In the genomic region with DNA sequence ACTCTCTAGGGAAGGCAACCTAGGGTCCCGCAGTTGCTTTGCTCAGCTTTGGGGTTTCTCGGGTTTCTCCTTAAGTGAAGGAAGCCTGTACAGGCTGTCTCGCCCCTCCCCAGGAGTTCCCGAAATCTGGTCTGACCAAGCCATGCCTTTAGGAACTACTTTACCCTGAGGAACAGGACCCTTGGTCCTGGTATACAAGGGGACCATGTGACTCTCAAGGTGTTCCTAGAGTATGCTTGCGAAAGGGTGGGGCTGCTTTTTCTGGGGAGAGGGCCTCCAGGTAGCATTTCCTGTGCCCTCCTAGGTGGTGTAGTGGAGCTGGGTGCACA, we compare ENCODE assay signal across 8 mouse cellular contexts. TPM values are rescaled to one million over a fixed set of nuclear protein-coding genes. Genes with fewer than 3 reads are reported as not detected.
A peak's percentile ranks its signal among the peaks of the same experiment; 100 is the strongest.
DNase-seq lines count a peak whose midpoint lies in the region; ATAC-seq and TF ChIP-seq lines count a peak whose summit lies in the region.

No protein-coding gene starts in this region.

- no peak for TF ChIP-seq EP300 in liver, postnatal 0 days (IDR thresholded peaks at IDR 0.05; ENCODE audit: low read depth)

- WGBS in thymus, adult 2 months, result 3% methylated on average over 5 of the region's 5 CpGs
- 10% methylated on average over 5 of the region's 5 CpGs for WGBS in forebrain, postnatal 0 days
- 10% methylated on average over 5 of the region's 5 CpGs for WGBS in liver, postnatal 0 days (ENCODE audit: insufficient replicate concordance)

- H3K4me3 ChIP-seq in thymus, adult 2 months (ENCODE audit: control insufficient read depth, insufficient read depth, low read length), result peak overlapping the region; percentile 95
- peak overlapping the region; percentile 67 for H3K4me3 ChIP-seq in forebrain, postnatal 0 days (ENCODE audit: low read depth, low read length)
- peak overlapping the region; percentile 77 for H3K4me3 ChIP-seq in liver, postnatal 0 days (ENCODE audit: low read depth, low read length)

- peak overlapping the region; percentile 88 for H3K4me2 ChIP-seq in forebrain, postnatal 0 days (ENCODE audit: low read depth)
- peak overlapping the region; percentile 99 for H3K4me2 ChIP-seq in liver, postnatal 0 days (ENCODE audit: low read depth, low read length)

- no peaks in the 10 kb centered on the region for H3K27me3 ChIP-seq in thymus, adult 2 months (ENCODE audit: control insufficient read depth, insufficient read depth, low read length)
- no peaks in the 10 kb centered on the region for H3K27me3 ChIP-seq in forebrain, postnatal 0 days (ENCODE audit: insufficient read depth, low read length)
- no peaks in the 10 kb centered on the region for H3K27me3 ChIP-seq in liver, postnatal 0 days (ENCODE audit: insufficient read depth, low read length)

- peaks cover 5% of the 10 kb centered on the region; the same call in 1 of the 2 replicates for H3K36me3 ChIP-seq in thymus, adult 2 months (ENCODE audit: control insufficient read depth, insufficient read depth, low read length)
- no peaks in the 10 kb centered on the region for H3K36me3 ChIP-seq in forebrain, postnatal 0 days (ENCODE audit: insufficient read depth)
- peaks cover 16% of the 10 kb centered on the region for H3K36me3 ChIP-seq in liver, postnatal 0 days (replicated peaks; ENCODE audit: insufficient read depth, low read length)

- peaks cover 12% of the 10 kb centered on the region for H3K4me1 ChIP-seq in thymus, adult 2 months (replicated peaks; ENCODE audit: control insufficient read depth, insufficient read depth, low read length)
- 0 out of 2 replicates have a peak, but pooled peaks cover 3% of the 10 kb centered on the region for H3K4me1 ChIP-seq in forebrain, postnatal 0 days (ENCODE audit: insufficient read depth)
- H3K4me1 ChIP-seq in liver, postnatal 0 days (ENCODE audit: insufficient read depth), result peaks cover 16% of the 10 kb centered on the region

- peak overlapping the region; percentile 71 for H3K9ac ChIP-seq in forebrain, postnatal 0 days
- H3K9ac ChIP-seq in liver, postnatal 0 days (replicated peaks), result peak overlapping the region; percentile 84

- no peak for DNase-seq in thymus, adult 2 months
- DNase-seq in thymus, postnatal 10 days (ENCODE audit: low spot score in 2 of 2), result no peak
- DNase-seq in forebrain, postnatal 0 days, result no peak
- no peak for DNase-seq in liver, postnatal 0 days
- peak; percentile 6 for DNase-seq in yolk sac, embryonic 10.5 days (ENCODE audit: low spot score)
- DNase-seq in adrenal gland, postnatal 4 days (ENCODE audit: low spot score in 2 of 2), result no peak
- no peak for DNase-seq in frontal cortex, postnatal 36 days (ENCODE audit: low spot score in 2 of 2)
- no peak for DNase-seq in right cerebral cortex, postnatal 25 days

- TF ChIP-seq CTCF in thymus, adult 2 months (IDR thresholded peaks at IDR 0.05; ENCODE audit: borderline replicate concordance, control insufficient read depth, extremely low read depth, insufficient read depth, low read length, poor library complexity), result no peak
- no peak for TF ChIP-seq CTCF in forebrain, postnatal 0 days (IDR thresholded peaks at IDR 0.05; ENCODE audit: low read depth)
- TF ChIP-seq CTCF in liver, postnatal 0 days (IDR thresholded peaks at IDR 0.05; ENCODE audit: low read depth), result no peak

- H3K27ac ChIP-seq in thymus, adult 2 months (ENCODE audit: control insufficient read depth, insufficient read depth, low read length), result no peak overlapping the region; the same call in 1 of the 2 replicates
- H3K27ac ChIP-seq in forebrain, postnatal 0 days (ENCODE audit: low read depth, low read length), result no peak overlapping the region
- peak overlapping the region; percentile 57; the same call in 1 of the 2 replicates for H3K27ac ChIP-seq in liver, postnatal 0 days (ENCODE audit: low read depth)

- no peak for ATAC-seq in forebrain, postnatal 0 days
- ATAC-seq in liver, postnatal 0 days, result 0 out of 2 replicates have a peak, but pooled peaks have one; percentile 0

- no peaks in the 10 kb centered on the region for H3K9me3 ChIP-seq in forebrain, postnatal 0 days (ENCODE audit: low read length)
- no peaks in the 10 kb centered on the region for H3K9me3 ChIP-seq in liver, postnatal 0 days (ENCODE audit: low read length)

- no peak for TF ChIP-seq POLR2A in thymus, adult 2 months (IDR thresholded peaks at IDR 0.05; ENCODE audit: control insufficient read depth, extremely low read depth, insufficient read depth, low read length, poor library complexity)

RNA-seq across cellular contexts. Expression of a gene that starts 9.7 kb away (rescaled TPM):
- 60.9 and 65.6 TPM in 2 replicates for polyA plus RNA-seq in thymus, adult 2 months (2012; rRNA removed)
- 84.0 and 103 TPM in 2 replicates for total RNA-seq in forebrain, postnatal 0 days (2014; rRNA removed)
- polyA plus RNA-seq in forebrain, postnatal 0 days (2015; fragmentation: Nextera tagmentation; extraction: Ambion mirVana), result 113 and 116 TPM in 2 replicates
- polyA plus RNA-seq in liver, postnatal 0 days (2015; fragmentation: Nextera tagmentation; extraction: Ambion mirVana), result 194 and 203 TPM in 2 replicates
- 100 to 1,000 TPM; 290 to 325 TPM for total RNA-seq in adrenal gland, postnatal 4 days (2021)

RNA-seq across cellular contexts. Expression of a gene that starts 10.4 kb away (rescaled TPM):
- polyA plus RNA-seq in thymus, adult 2 months (2012; rRNA removed), result 15.3 and 18.0 TPM in 2 replicates
- 8.8 and 10.5 TPM in 2 replicates for total RNA-seq in forebrain, postnatal 0 days (2014; rRNA removed)
- 6.0 and 7.5 TPM in 2 replicates for polyA plus RNA-seq in forebrain, postnatal 0 days (2015; fragmentation: Nextera tagmentation; extraction: Ambion mirVana)
- polyA plus RNA-seq in liver, postnatal 0 days (2015; fragmentation: Nextera tagmentation; extraction: Ambion mirVana), result 14.0 and 17.5 TPM in 2 replicates
- total RNA-seq in adrenal gland, postnatal 4 days (2021), result 10 to 100 TPM; 20.4 to 21.0 TPM

RNA-seq across cellular contexts. Expression of a gene that starts 11.4 kb away (rescaled TPM):
- polyA plus RNA-seq in thymus, adult 2 months (2012; rRNA removed), result 36.0 and 39.0 TPM in 2 replicates
- total RNA-seq in forebrain, postnatal 0 days (2014; rRNA removed), result 14.2 and 15.0 TPM in 2 replicates
- 33.7 and 35.8 TPM in 2 replicates for polyA plus RNA-seq in forebrain, postnatal 0 days (2015; fragmentation: Nextera tagmentation; extraction: Ambion mirVana)
- 17.9 and 18.4 TPM in 2 replicates for polyA plus RNA-seq in liver, postnatal 0 days (2015; fragmentation: Nextera tagmentation; extraction: Ambion mirVana)
- 10 to 100 TPM; 33.6 to 35.8 TPM for total RNA-seq in adrenal gland, postnatal 4 days (2021)

RNA-seq across cellular contexts. Expression of a gene that starts 23.7 kb away (rescaled TPM):
- 28.1 and 34.8 TPM in 2 replicates for polyA plus RNA-seq in thymus, adult 2 months (2012; rRNA removed)
- 15.7 and 23.0 TPM in 2 replicates for total RNA-seq in forebrain, postnatal 0 days (2014; rRNA removed)
- 26.9 and 28.4 TPM in 2 replicates for polyA plus RNA-seq in forebrain, postnatal 0 days (2015; fragmentation: Nextera tagmentation; extraction: Ambion mirVana)
- 75.8 and 88.9 TPM in 2 replicates for polyA plus RNA-seq in liver, postnatal 0 days (2015; fragmentation: Nextera tagmentation; extraction: Ambion mirVana)
- 10 to 100 TPM; 65.1 to 72.4 TPM for total RNA-seq in adrenal gland, postnatal 4 days (2021)

RNA-seq across cellular contexts. Expression of a gene that starts 28.7 kb away (rescaled TPM):
- 0.18 and 0.31 TPM in 2 replicates for polyA plus RNA-seq in thymus, adult 2 months (2012; rRNA removed)
- total RNA-seq in forebrain, postnatal 0 days (2014; rRNA removed), result 64.0 and 74.4 TPM in 2 replicates
- polyA plus RNA-seq in forebrain, postnatal 0 days (2015; fragmentation: Nextera tagmentation; extraction: Ambion mirVana), result 32.6 and 43.5 TPM in 2 replicates
- polyA plus RNA-seq in liver, postnatal 0 days (2015; fragmentation: Nextera tagmentation; extraction: Ambion mirVana), result 0.08 TPM in 2 replicates
- total RNA-seq in adrenal gland, postnatal 4 days (2021), result 1 to 10 TPM; 1.7 to 2.6 TPM
